ENCODE assay signal across 9 mouse cellular contexts in genomic region chr9:63720715-63721114, GRCm38 (mm10). TPM values are rescaled to one million over a fixed set of nuclear protein-coding genes. Genes with fewer than 3 reads are reported as not detected.
DNase-seq lines count a peak whose midpoint lies in the region; ATAC-seq and TF ChIP-seq lines count a peak whose summit lies in the region.
"Had no signal": no experiment of that assay in that cellular context is flagged by ENCODE, and none has a peak within 500 bp of the region (broad histone marks: within the 10 kb centered on the region; RNA-seq: fewer than 3 reads in every experiment).

No protein-coding gene starts in this region.

- H3K4me2 ChIP-seq in heart, embryonic 12.5 days, result peak overlapping the region; percentile 23; the same call in 1 of the 2 replicates

- no peaks in the 10 kb centered on the region for H3K9me3 ChIP-seq in heart, embryonic 12.5 days (replicated peaks)
- no peaks in the 10 kb centered on the region for H3K9me3 ChIP-seq in megakaryocyte, embryonic 14.5 days
- H3K9me3 ChIP-seq: hindbrain, embryonic 10.5 days had no signal

- peak; percentile 16; the same call in 1 of the 2 replicates for ATAC-seq in heart, embryonic 12.5 days (ENCODE audit: insufficient number of reproducible peaks, low FRiP score)

- H3K4me3 ChIP-seq in heart, embryonic 12.5 days, result no peak overlapping the region
- H3K4me3 ChIP-seq in megakaryocyte, embryonic 14.5 days (replicated peaks), result peak overlapping the region; percentile 72
- no peak overlapping the region for H3K4me3 ChIP-seq in cerebellum, adult 2 months (replicated peaks; ENCODE audit: insufficient read depth, low read depth, low read length)
- H3K4me3 ChIP-seq: hindbrain, embryonic 10.5 days had no signal

- no peaks in the 10 kb centered on the region for H3K27me3 ChIP-seq in heart, embryonic 12.5 days (replicated peaks)
- H3K27me3 ChIP-seq in megakaryocyte, embryonic 14.5 days (replicated peaks), result no peaks in the 10 kb centered on the region
- H3K27me3 ChIP-seq in cerebellum, adult 2 months (ENCODE audit: control insufficient read depth, insufficient read depth, low read length), result no peaks in the 10 kb centered on the region

- TF ChIP-seq POLR2A in cerebellum, adult 2 months (IDR thresholded peaks at IDR 0.05; ENCODE audit: borderline replicate concordance, insufficient read depth, low read length), result no peak

- no peak for DNase-seq in heart, adult 8-10 months (ENCODE audit: low spot score)
- peak; percentile 57 for DNase-seq in 3T3-L1 (ENCODE audit: low read depth, low spot score)
- DNase-seq in induced T-regulatory cell, adult 2 months (ENCODE audit: low read depth), result peak; percentile 92
- DNase-seq in gastrocnemius, adult 18-20 months (ENCODE audit: low spot score), result no peak
- DNase-seq in cerebellum, adult 2 months, result no peak
- DNase-seq in kidney, adult 11 months, result no peak

- H3K9ac ChIP-seq in heart, embryonic 12.5 days, result 0 out of 2 replicates have a peak overlapping the region, but pooled peaks have one; percentile 9

- H3K27ac ChIP-seq in heart, embryonic 12.5 days (ENCODE audit: poor library complexity, severe bottlenecking), result peak overlapping the region; percentile 76
- no peak overlapping the region for H3K27ac ChIP-seq in cerebellum, adult 2 months (ENCODE audit: insufficient read depth, low read length)
- H3K27ac ChIP-seq: hindbrain, embryonic 10.5 days had no signal

- no peak for TF ChIP-seq CTCF in cerebellum, adult 2 months (IDR thresholded peaks at IDR 0.05; ENCODE audit: borderline replicate concordance, insufficient read depth, low read depth, low read length)

- H3K4me1 ChIP-seq in heart, embryonic 12.5 days (replicated peaks), result peaks cover 98% of the 10 kb centered on the region
- H3K4me1 ChIP-seq in megakaryocyte, embryonic 14.5 days, result peaks cover 100% of the 10 kb centered on the region
- peaks cover 23% of the 10 kb centered on the region for H3K4me1 ChIP-seq in cerebellum, adult 2 months (ENCODE audit: control insufficient read depth, insufficient read depth, low read length)

- H3K36me3 ChIP-seq in heart, embryonic 12.5 days, result no peaks in the 10 kb centered on the region
- H3K36me3 ChIP-seq in megakaryocyte, embryonic 14.5 days (replicated peaks; ENCODE audit: low read length), result peaks cover 58% of the 10 kb centered on the region

- WGBS in heart, embryonic 12.5 days, result 15% methylated on average over 6 of the region's 6 CpGs
- 86% methylated on average over 6 of the region's 6 CpGs for WGBS in cerebellum, adult 2 months

RNA-seq across cellular contexts. Expression of gene Smad3, which starts 37.1 kb away (rescaled TPM):
- polyA plus RNA-seq in heart, embryonic 12.5 days (2016; fragmentation: Nextera tagmentation; extraction: Ambion mirVana), result 17.0 and 18.9 TPM in 2 replicates
- total RNA-seq in heart, adult 8-10 months (2022), result 10 to 100 TPM; 10.1 to 14.1 (median 12.5) TPM
- polyA plus RNA-seq in megakaryocyte, embryonic 14.5 days (2012; ENCODE audit: insufficient read depth, low replicate concordance), result 2.8 and 5.9 TPM in 2 replicates
- total RNA-seq in gastrocnemius, adult 18-20 months (2021), result 10 to 100 TPM; 56.8 to 76.4 TPM
- polyA plus RNA-seq in cerebellum, adult 2 months (2012; rRNA removed), result 19.9 and 28.2 TPM in 2 replicates

Comparison
In these comparisons a context has a peak if more than half of its experiments do, and no peak if none do; other contexts are left out.
1. DNase-seq: peak in 3T3-L1 (single experiment) and induced T-regulatory cell, adult 2 months (single experiment); none in heart, adult 8-10 months (single experiment), gastrocnemius, adult 18-20 months (single experiment), cerebellum, adult 2 months (0 of 2) and kidney, adult 11 months (single experiment).